Mouse (Mus musculus) CD4-positive, CD25-positive, alpha-beta regulatory T cell, adult 2 months (primary cell): ENCODE results near the gene Nacad.

ENCODE experiments used
- DNase-seq: peaks from one replicate; pipeline ENCODE4 v3.0.0-alpha.2; 2012; ENCODE audit warnings: low read depth, low spot score

Gene Nacad

GRCm38 (mm10) chr11:6603887-6604603 lies 1.8 kb downstream of the Nacad start:
- DNase-seq: peak; percentile 62

- DNase-seq: peak; percentile 19
Measured at GRCm38 (mm10) chr11:6603224-6603623, 2.6 kb downstream of the Nacad start.

GRCm38 (mm10) chr11:6602662-6603061 lies 3.2 kb downstream of the Nacad start:
- DNase-seq: no peak

GRCm38 (mm10) chr11:6601649-6602480 lies 4.0 kb downstream of the Nacad start:
- peak; percentile 18 for DNase-seq

- no peak for DNase-seq
Measured at GRCm38 (mm10) chr11:6600284-6600944, 5.4 kb downstream of the Nacad start.

- no peak for DNase-seq
Measured at GRCm38 (mm10) chr11:6599831-6600230, 6.0 kb downstream of the Nacad start.

- DNase-seq: no peak
Measured at GRCm38 (mm10) chr11:6599011-6599681, 6.7 kb downstream of the Nacad start.

GRCm38 (mm10) chr11:6598191-6598889 lies 7.5 kb downstream of the Nacad start:
- no peak for DNase-seq

GRCm38 (mm10) chr11:6597523-6597922 lies 8.3 kb downstream of the Nacad start:
- peak; percentile 26 for DNase-seq

- DNase-seq: no peak
Measured at GRCm38 (mm10) chr11:6596616-6597015, 9.2 kb downstream of the Nacad start.

GRCm38 (mm10) chr11:6596205-6596604 lies 9.6 kb downstream of the Nacad start:
- DNase-seq: no peak

- DNase-seq: no peak
Measured at GRCm38 (mm10) chr11:6595339-6595738, 10.5 kb downstream of the Nacad start.

GRCm38 (mm10) chr11:6594845-6595244 lies 11.0 kb downstream of the Nacad start:
- DNase-seq: no peak

- no peak for DNase-seq
Measured at GRCm38 (mm10) chr11:6593406-6593805, 12.4 kb downstream of the Nacad start.

GRCm38 (mm10) chr11:6590933-6591675 lies 14.7 kb downstream of the Nacad start:
- DNase-seq: no peak

GRCm38 (mm10) chr11:6589838-6590237 lies 16.0 kb downstream of the Nacad start:
- no peak for DNase-seq

- no peak for DNase-seq
Measured at GRCm38 (mm10) chr11:6588295-6588694, 17.6 kb downstream of the Nacad start.

GRCm38 (mm10) chr11:6587249-6587940 lies 18.5 kb downstream of the Nacad start:
- DNase-seq: no peak

GRCm38 (mm10) chr11:6586660-6587059 lies 19.2 kb downstream of the Nacad start:
- DNase-seq: peak; percentile 55

- no peak for DNase-seq
Measured at GRCm38 (mm10) chr11:6585748-6586147, 20.1 kb downstream of the Nacad start.
